Comparison of ENCODE assay signal across 8 mouse cellular contexts in genomic region chr7:29171562-29172097, GRCm38 (mm10). TPM values are rescaled to one million over a fixed set of nuclear protein-coding genes. Genes with fewer than 3 reads are reported as not detected.
DNase-seq lines count a peak whose midpoint lies in the region; ATAC-seq and TF ChIP-seq lines count a peak whose summit lies in the region.

No protein-coding gene starts in this region.

- H3K27ac ChIP-seq in embryonic facial prominence, embryonic 12.5 days = no peak overlapping the region
- H3K27ac ChIP-seq in intestine, postnatal 0 days (ENCODE audit: low read depth, low read length) = no peak overlapping the region
- H3K27ac ChIP-seq in neural tube, embryonic 14.5 days (ENCODE audit: low read depth, low read length) = no peak overlapping the region

- ATAC-seq in embryonic facial prominence, embryonic 12.5 days (ENCODE audit: insufficient number of reproducible peaks, insufficient read depth, low FRiP score, low TSS enrichment) = no peak
- ATAC-seq in intestine, postnatal 0 days = no peak
- ATAC-seq in neural tube, embryonic 14.5 days (ENCODE audit: low read depth) = no peak

- WGBS in embryonic facial prominence, embryonic 12.5 days = 8% methylated on average over 34 of the region's 34 CpGs
- WGBS in intestine, postnatal 0 days = 8% methylated on average over 34 of the region's 34 CpGs
- WGBS in neural tube, embryonic 14.5 days = 6% methylated on average over 34 of the region's 34 CpGs

- H3K27me3 ChIP-seq in embryonic facial prominence, embryonic 12.5 days = peaks cover 52% of the 10 kb centered on the region
- H3K27me3 ChIP-seq in intestine, postnatal 0 days (replicated peaks; ENCODE audit: control insufficient read depth, insufficient read depth, low read length) = peaks cover 27% of the 10 kb centered on the region
- H3K27me3 ChIP-seq in neural tube, embryonic 14.5 days (ENCODE audit: control insufficient read depth, insufficient read depth, low read length) = peaks cover 29% of the 10 kb centered on the region

- H3K9me3 ChIP-seq in embryonic facial prominence, embryonic 12.5 days = no peaks in the 10 kb centered on the region
- H3K9me3 ChIP-seq in intestine, postnatal 0 days (ENCODE audit: control insufficient read depth) = no peaks in the 10 kb centered on the region
- no peaks in the 10 kb centered on the region for H3K9me3 ChIP-seq in neural tube, embryonic 14.5 days (ENCODE audit: control insufficient read depth, low read length)

- peak; percentile 35 to 39 for DNase-seq in kidney, postnatal 4 days
- no peak for DNase-seq in kidney, postnatal 25 days
- no peak for DNase-seq in thymus, postnatal 10 days (ENCODE audit: low spot score in 2 of 2)
- no peak for DNase-seq in gastrocnemius, adult 8-10 months (ENCODE audit: low spot score in 2 of 2)
- DNase-seq in gastrocnemius, adult 18-20 months (ENCODE audit: low spot score) = no peak

- no peak for TF ChIP-seq CTCF in intestine, postnatal 0 days (IDR thresholded peaks at IDR 0.05; ENCODE audit: low read depth)

- peak overlapping the region; percentile 73 for H3K4me3 ChIP-seq in embryonic facial prominence, embryonic 12.5 days
- H3K4me3 ChIP-seq in intestine, postnatal 0 days (ENCODE audit: low read depth, low read length) = peak overlapping the region; percentile 53
- peak overlapping the region; percentile 68 for H3K4me3 ChIP-seq in neural tube, embryonic 14.5 days (ENCODE audit: low read depth, low read length)

- peak overlapping the region; percentile 83 for H3K4me2 ChIP-seq in embryonic facial prominence, embryonic 12.5 days (replicated peaks)
- peak overlapping the region; percentile 71 for H3K4me2 ChIP-seq in intestine, postnatal 0 days (replicated peaks; ENCODE audit: low read depth)
- H3K4me2 ChIP-seq in neural tube, embryonic 14.5 days (ENCODE audit: low read depth, low read length) = peak overlapping the region; percentile 60; the same call in 1 of the 2 replicates

- peak overlapping the region; percentile 12; the same call in 1 of the 2 replicates for H3K9ac ChIP-seq in embryonic facial prominence, embryonic 12.5 days
- H3K9ac ChIP-seq in intestine, postnatal 0 days (ENCODE audit: low read depth, low read length) = peak overlapping the region; percentile 4
- H3K9ac ChIP-seq in neural tube, embryonic 14.5 days (replicated peaks; ENCODE audit: low read depth, low read length) = no peak overlapping the region

- H3K4me1 ChIP-seq in embryonic facial prominence, embryonic 12.5 days = peaks cover 29% of the 10 kb centered on the region
- 0 out of 2 replicates have a peak, but pooled peaks cover 4% of the 10 kb centered on the region for H3K4me1 ChIP-seq in intestine, postnatal 0 days (replicated peaks; ENCODE audit: control insufficient read depth, insufficient read depth, low read length)
- H3K4me1 ChIP-seq in neural tube, embryonic 14.5 days (ENCODE audit: control insufficient read depth, insufficient read depth, low read length) = peaks cover 18% of the 10 kb centered on the region

- peaks cover 41% of the 10 kb centered on the region for H3K36me3 ChIP-seq in embryonic facial prominence, embryonic 12.5 days
- peaks cover 41% of the 10 kb centered on the region for H3K36me3 ChIP-seq in intestine, postnatal 0 days (ENCODE audit: control insufficient read depth, insufficient read depth)
- H3K36me3 ChIP-seq in neural tube, embryonic 14.5 days (ENCODE audit: control insufficient read depth, insufficient read depth, low read length) = peaks cover 25% of the 10 kb centered on the region

RNA-seq across cellular contexts. Expression of gene Spred3, which starts 1.4 kb away (rescaled TPM):
- polyA plus RNA-seq in embryonic facial prominence, embryonic 12.5 days (2016; fragmentation: Nextera tagmentation; extraction: Ambion mirVana) = 5.9 and 6.3 TPM in 2 replicates
- 0.52 and 0.93 TPM in 2 replicates for polyA plus RNA-seq in intestine, postnatal 0 days (2015; fragmentation: Nextera tagmentation; extraction: Ambion mirVana)
- polyA plus RNA-seq in neural tube, embryonic 14.5 days (2014; fragmentation: Nextera tagmentation; extraction: Ambion mirVana) = 9.6 and 14.9 TPM in 2 replicates
- total RNA-seq in gastrocnemius, adult 8-10 months (2022) = 1 to 10 TPM; 1.6 to 3.6 (median 2.6) TPM
- total RNA-seq in gastrocnemius, adult 18-20 months (2021) = 1 to 10 TPM; 1.9 to 3.1 TPM

RNA-seq across cellular contexts. Expression of gene Ggn, which starts 1.6 kb away (rescaled TPM):
- polyA plus RNA-seq in embryonic facial prominence, embryonic 12.5 days (2016; fragmentation: Nextera tagmentation; extraction: Ambion mirVana) = 0.59 and 0.78 TPM in 2 replicates
- 0.27 and 0.34 TPM in 2 replicates for polyA plus RNA-seq in intestine, postnatal 0 days (2015; fragmentation: Nextera tagmentation; extraction: Ambion mirVana)
- polyA plus RNA-seq in neural tube, embryonic 14.5 days (2014; fragmentation: Nextera tagmentation; extraction: Ambion mirVana) = 0.23 and 0.33 TPM in 2 replicates
- total RNA-seq in gastrocnemius, adult 8-10 months (2022) = under 1 TPM in 3 of 4 experiments, not detected in 1; 0.21 to 0.25 (median 0.24) TPM
- total RNA-seq in gastrocnemius, adult 18-20 months (2021) = under 1 TPM; 0.27 to 0.33 TPM

RNA-seq across cellular contexts. Expression of gene Psmd8, which starts 8.9 kb away (rescaled TPM):
- 278 and 280 TPM in 2 replicates for polyA plus RNA-seq in embryonic facial prominence, embryonic 12.5 days (2016; fragmentation: Nextera tagmentation; extraction: Ambion mirVana)
- polyA plus RNA-seq in intestine, postnatal 0 days (2015; fragmentation: Nextera tagmentation; extraction: Ambion mirVana) = 205 and 209 TPM in 2 replicates
- 301 and 308 TPM in 2 replicates for polyA plus RNA-seq in neural tube, embryonic 14.5 days (2014; fragmentation: Nextera tagmentation; extraction: Ambion mirVana)
- 100 to 1,000 TPM; 168 to 274 (median 229) TPM for total RNA-seq in gastrocnemius, adult 8-10 months (2022)
- total RNA-seq in gastrocnemius, adult 18-20 months (2021) = 100 to 1,000 TPM; 202 to 256 TPM

RNA-seq across cellular contexts. Expression of gene Fam98c, which starts 15.6 kb away (rescaled TPM):
- polyA plus RNA-seq in embryonic facial prominence, embryonic 12.5 days (2016; fragmentation: Nextera tagmentation; extraction: Ambion mirVana) = 12.9 and 15.6 TPM in 2 replicates
- 75.9 and 83.4 TPM in 2 replicates for polyA plus RNA-seq in intestine, postnatal 0 days (2015; fragmentation: Nextera tagmentation; extraction: Ambion mirVana)
- polyA plus RNA-seq in neural tube, embryonic 14.5 days (2014; fragmentation: Nextera tagmentation; extraction: Ambion mirVana) = 29.5 and 33.6 TPM in 2 replicates
- 10 to 100 TPM in 3 of 4 experiments, 1 to 10 TPM in 1; 9.9 to 11.0 (median 10.5) TPM for total RNA-seq in gastrocnemius, adult 8-10 months (2022)
- total RNA-seq in gastrocnemius, adult 18-20 months (2021) = 1 to 10 TPM; 9.1 to 9.4 TPM

RNA-seq across cellular contexts. Expression of gene Rasgrp4, which starts 37.0 kb away (rescaled TPM):
- 0.92 and 1.1 TPM in 2 replicates for polyA plus RNA-seq in embryonic facial prominence, embryonic 12.5 days (2016; fragmentation: Nextera tagmentation; extraction: Ambion mirVana)
- polyA plus RNA-seq in intestine, postnatal 0 days (2015; fragmentation: Nextera tagmentation; extraction: Ambion mirVana) = 0.21 and 0.29 TPM in 2 replicates
- 0.51 and 0.59 TPM in 2 replicates for polyA plus RNA-seq in neural tube, embryonic 14.5 days (2014; fragmentation: Nextera tagmentation; extraction: Ambion mirVana)
- under 1 TPM; 0.24 to 0.67 (median 0.37) TPM for total RNA-seq in gastrocnemius, adult 8-10 months (2022)
- total RNA-seq in gastrocnemius, adult 18-20 months (2021) = under 1 TPM; 0.52 to 0.62 TPM

Comparison
In these comparisons a context has a peak if more than half of its experiments do, and no peak if none do; other contexts are left out.
1. DNase-seq: peak in kidney, postnatal 4 days (2 of 2); none in kidney, postnatal 25 days (0 of 2), thymus, postnatal 10 days (0 of 2), gastrocnemius, adult 8-10 months (0 of 2) and gastrocnemius, adult 18-20 months (single experiment).
2. Peak in every context shown above with its lines, with median percentiles within 50 percentile points of each other: H3K4me2 ChIP-seq and H3K4me3 ChIP-seq.